Mouse (Mus musculus): Measurements from ENCODE around the gene Ptpn1. TPM values are rescaled to one million over a fixed set of nuclear protein-coding genes. Genes with fewer than 3 reads are reported as not detected.

Ptpn1 gene
- polyA plus RNA-seq, 1 experiment from 2014 or later: 102 TPM

- Histone ChIP-seq H3K9me3 (no peaks in the 10 kb centered on the region), H3K4me1 (replicated peaks) (0 out of 2 replicates have a peak, but pooled peaks cover 3% of the 10 kb centered on the region), H3K27ac (no peak overlapping the region), H3K27me3 (no peaks in the 10 kb centered on the region), H3K4me2 (replicated peaks) (no peak overlapping the region), H3K9ac (replicated peaks) (no peak overlapping the region), H3K36me3 (no peaks in the 10 kb centered on the region), H3K4me3 (replicated peaks) (no peak overlapping the region)
- 85% methylated on average over 11 of the region's 11 CpGs for WGBS
- no peak for ATAC-seq
Measured at GRCm38 (mm10) chr2:167903242-167903952, 28.5 kb upstream of the Ptpn1 start.

GRCm38 (mm10) chr2:167904621-167905367 is 27.1 kb upstream of the Ptpn1 start:
- no peak overlapping the region for H3K4me3 ChIP-seq (replicated peaks)
- H3K4me1 ChIP-seq (replicated peaks): 0 out of 2 replicates have a peak, but pooled peaks cover 3% of the 10 kb centered on the region
- WGBS: 89% methylated on average over 12 of the region's 12 CpGs
- H3K9ac ChIP-seq (replicated peaks): no peak overlapping the region
- no peaks in the 10 kb centered on the region for H3K9me3 ChIP-seq
- H3K36me3 ChIP-seq: no peaks in the 10 kb centered on the region
- no peak overlapping the region for H3K27ac ChIP-seq
- no peak overlapping the region for H3K4me2 ChIP-seq (replicated peaks)
- H3K27me3 ChIP-seq: no peaks in the 10 kb centered on the region
- no peak for ATAC-seq

- 52% methylated on average over 8 of the region's 8 CpGs for WGBS
- Histone ChIP-seq H3K9me3 (no peaks in the 10 kb centered on the region), H3K27me3 (no peaks in the 10 kb centered on the region), H3K36me3 (no peaks in the 10 kb centered on the region), H3K4me2 (replicated peaks) (no peak overlapping the region), H3K9ac (replicated peaks) (no peak overlapping the region), H3K4me1 (replicated peaks) (no peaks in the 10 kb centered on the region), H3K4me3 (replicated peaks) (no peak overlapping the region), H3K27ac (no peak overlapping the region)
- ATAC-seq: no peak
Measured at GRCm38 (mm10) chr2:167905561-167905960, 26.3 kb upstream of the Ptpn1 start.

DNA sequence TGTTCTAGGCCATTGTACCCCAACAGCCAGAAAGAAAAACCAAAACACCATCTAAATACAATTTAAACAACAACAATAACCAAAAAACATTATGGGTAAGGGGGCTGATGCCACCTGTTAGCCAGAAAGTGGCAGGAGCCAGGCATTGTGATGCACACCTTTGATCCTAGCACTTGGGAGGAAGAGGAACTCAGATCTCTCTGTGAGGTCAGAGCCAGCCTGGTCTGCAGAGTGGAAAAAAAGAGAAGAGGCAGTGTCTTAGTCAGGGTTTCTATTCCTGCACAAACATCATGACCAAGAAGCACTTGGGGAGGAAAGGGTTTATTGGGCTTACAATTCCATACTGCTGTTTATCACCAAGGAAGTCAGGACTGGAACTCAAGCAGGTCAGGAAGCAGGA is 25.1 kb upstream of the Ptpn1 start:
- H3K36me3 ChIP-seq: no peaks in the 10 kb centered on the region
- H3K27me3 ChIP-seq: no peaks in the 10 kb centered on the region
- H3K4me3 ChIP-seq (replicated peaks): no peak overlapping the region
- H3K9me3 ChIP-seq: no peaks in the 10 kb centered on the region
- H3K9ac ChIP-seq (replicated peaks): no peak overlapping the region
- no peak for ATAC-seq
- H3K27ac ChIP-seq: no peak overlapping the region
- no peaks in the 10 kb centered on the region for H3K4me1 ChIP-seq (replicated peaks)
- no peak overlapping the region for H3K4me2 ChIP-seq (replicated peaks)

- 79% methylated on average over 11 of the region's 11 CpGs for WGBS
- no peak overlapping the region for H3K4me3 ChIP-seq (replicated peaks)
- H3K4me2 ChIP-seq (replicated peaks): no peak overlapping the region
- H3K36me3 ChIP-seq: no peaks in the 10 kb centered on the region
- 0 out of 2 replicates have a peak, but pooled peaks cover 5% of the 10 kb centered on the region for H3K9me3 ChIP-seq
- no peak for ATAC-seq
- no peaks in the 10 kb centered on the region for H3K4me1 ChIP-seq (replicated peaks)
- H3K27ac ChIP-seq: no peak overlapping the region
- H3K27me3 ChIP-seq: no peaks in the 10 kb centered on the region
- no peak overlapping the region for H3K9ac ChIP-seq (replicated peaks)
Measured at GRCm38 (mm10) chr2:167909531-167910177, 22.2 kb upstream of the Ptpn1 start.

GRCm38 (mm10) chr2:167910178-167910540 is 21.7 kb upstream of the Ptpn1 start:
- 0 out of 2 replicates have a peak, but pooled peaks cover 5% of the 10 kb centered on the region for H3K9me3 ChIP-seq
- no peaks in the 10 kb centered on the region for H3K27me3 ChIP-seq
- H3K27ac ChIP-seq: no peak overlapping the region
- H3K4me1 ChIP-seq (replicated peaks): no peaks in the 10 kb centered on the region
- H3K36me3 ChIP-seq: no peaks in the 10 kb centered on the region
- 67% methylated on average over 3 of the region's 3 CpGs for WGBS
- no peak overlapping the region for H3K9ac ChIP-seq (replicated peaks)
- H3K4me3 ChIP-seq (replicated peaks): no peak overlapping the region
- H3K4me2 ChIP-seq (replicated peaks): no peak overlapping the region
- no peak for ATAC-seq

GRCm38 (mm10) chr2:167911511-167911910 is 20.3 kb upstream of the Ptpn1 start:
- no peak overlapping the region for H3K4me2 ChIP-seq (replicated peaks)
- H3K27ac ChIP-seq: no peak overlapping the region
- H3K9me3 ChIP-seq: 0 out of 2 replicates have a peak, but pooled peaks cover 5% of the 10 kb centered on the region
- H3K36me3 ChIP-seq: no peaks in the 10 kb centered on the region
- no peaks in the 10 kb centered on the region for H3K4me1 ChIP-seq (replicated peaks)
- WGBS: 92% methylated on average over 5 of the region's 5 CpGs
- no peaks in the 10 kb centered on the region for H3K27me3 ChIP-seq
- no peak for ATAC-seq
- H3K4me3 ChIP-seq (replicated peaks): no peak overlapping the region
- H3K9ac ChIP-seq (replicated peaks): no peak overlapping the region

DNA sequence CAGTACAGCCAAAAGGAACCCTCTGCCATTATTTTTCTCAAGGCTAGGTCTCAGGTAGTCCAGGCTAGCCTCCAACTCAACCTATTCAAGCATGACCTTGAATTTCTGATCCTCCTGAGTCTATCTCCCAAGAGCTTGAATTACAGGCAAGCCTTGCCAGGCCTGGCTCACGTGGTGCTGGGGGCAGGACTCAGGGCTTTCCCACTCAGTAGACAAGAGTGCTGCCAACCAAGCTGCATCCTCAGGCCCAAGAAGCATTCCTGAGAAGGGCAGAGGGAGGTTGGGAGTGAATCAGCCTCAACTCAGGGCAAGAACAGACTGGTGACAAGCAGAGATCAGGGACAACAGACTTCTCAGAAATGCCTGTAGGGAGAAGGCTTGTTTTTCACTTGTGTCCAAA is 12.8 kb upstream of the Ptpn1 start:
- Histone ChIP-seq H3K4me3 (replicated peaks) (no peak overlapping the region), H3K4me2 (replicated peaks) (no peak overlapping the region), H3K9ac (replicated peaks) (no peak overlapping the region), H3K36me3 (no peaks in the 10 kb centered on the region), H3K27ac (no peak overlapping the region), H3K9me3 (no peaks in the 10 kb centered on the region), H3K27me3 (no peaks in the 10 kb centered on the region), H3K4me1 (replicated peaks) (no peaks in the 10 kb centered on the region)
- WGBS: 71% methylated on average over 1 of the region's 1 CpGs
- ATAC-seq: no peak

DNA sequence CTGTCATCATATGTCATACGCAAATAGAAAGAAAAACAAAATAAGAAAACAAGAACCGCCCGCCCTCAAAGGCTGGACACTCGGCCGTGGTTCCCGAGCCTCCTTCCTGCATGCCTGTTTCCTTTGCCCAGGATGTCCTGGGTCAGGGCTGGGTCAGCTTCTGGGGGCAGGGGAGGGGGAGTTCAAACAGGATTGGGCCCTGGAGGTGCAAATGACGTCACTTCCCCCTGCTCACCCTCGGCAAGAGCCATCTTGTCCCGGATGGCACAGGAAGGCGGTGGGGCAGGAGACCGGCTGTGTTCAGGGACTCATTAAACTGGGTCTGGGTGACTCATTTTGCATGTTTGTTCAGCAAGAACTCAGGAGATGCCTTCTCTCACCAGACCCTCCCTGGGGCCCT is 11.8 kb upstream of the Ptpn1 start:
- 80% methylated on average over 11 of the region's 11 CpGs for WGBS
- no peaks in the 10 kb centered on the region for H3K9me3 ChIP-seq
- H3K27me3 ChIP-seq: no peaks in the 10 kb centered on the region
- H3K36me3 ChIP-seq: no peaks in the 10 kb centered on the region
- H3K4me1 ChIP-seq (replicated peaks): peaks cover 6% of the 10 kb centered on the region; the same call in 1 of the 2 replicates
- no peak overlapping the region for H3K9ac ChIP-seq (replicated peaks)
- H3K4me2 ChIP-seq (replicated peaks): no peak overlapping the region
- ATAC-seq: no peak
- no peak overlapping the region for H3K27ac ChIP-seq
- no peak overlapping the region for H3K4me3 ChIP-seq (replicated peaks)

DNA sequence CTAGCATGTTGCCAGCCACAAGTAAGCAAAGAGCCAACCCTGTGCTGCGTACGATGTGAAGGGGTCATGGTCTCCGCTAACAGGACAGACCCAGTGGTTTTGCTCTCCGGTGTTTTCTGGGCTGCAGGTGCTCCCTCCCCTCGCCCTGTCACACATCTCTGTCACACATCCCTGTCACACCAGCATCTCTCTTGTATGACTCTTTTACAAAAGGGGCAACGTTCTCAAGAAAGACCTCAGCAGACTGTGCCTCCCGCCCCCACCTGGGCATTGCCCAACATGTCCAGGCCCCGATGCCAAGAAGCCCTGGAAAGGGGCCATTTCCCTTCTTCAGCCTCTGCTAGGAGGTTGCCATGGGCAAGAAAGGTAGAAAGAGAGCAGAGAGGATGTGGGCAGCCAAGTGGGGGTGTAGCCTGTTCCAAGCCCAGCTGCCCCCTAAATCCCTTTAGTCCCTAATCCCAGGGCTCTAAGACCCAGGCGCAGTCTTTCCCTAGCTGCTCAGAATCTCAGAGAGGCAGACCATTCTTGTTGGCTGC is 10.8 kb upstream of the Ptpn1 start:
- Histone ChIP-seq H3K9ac (replicated peaks) (no peak overlapping the region), H3K27me3 (no peaks in the 10 kb centered on the region), H3K36me3 (no peaks in the 10 kb centered on the region), H3K4me3 (replicated peaks) (no peak overlapping the region), H3K27ac (no peak overlapping the region), H3K4me2 (replicated peaks) (no peak overlapping the region), H3K9me3 (no peaks in the 10 kb centered on the region), H3K4me1 (replicated peaks) (peaks cover 9% of the 10 kb centered on the region; the same call in 1 of the 2 replicates)
- no peak for ATAC-seq
- 84% methylated on average over 9 of the region's 9 CpGs for WGBS

- WGBS: 84% methylated on average over 8 of the region's 8 CpGs
- ATAC-seq: no peak
Measured at GRCm38 (mm10) chr2:167921823-167922222, 10.0 kb upstream of the Ptpn1 start.

DNA sequence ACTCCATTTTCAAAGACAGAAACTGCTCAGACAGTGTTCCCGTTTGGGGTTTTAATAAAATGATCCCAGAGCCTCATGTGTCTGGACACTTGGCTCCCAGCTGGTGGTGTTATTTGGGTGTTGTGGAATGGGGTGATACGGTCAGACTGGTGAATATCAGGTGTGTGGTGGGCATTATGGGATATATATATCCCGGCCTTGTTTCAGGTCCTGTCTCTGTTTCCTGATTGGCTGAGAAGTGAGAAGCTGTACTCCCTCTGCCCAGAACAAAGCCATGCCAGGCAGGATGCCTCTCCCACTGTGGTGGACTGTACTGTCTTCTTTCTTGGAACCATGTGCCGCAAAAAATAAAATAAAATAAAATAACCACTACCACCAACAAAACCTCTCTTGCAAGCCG is 7.8 kb upstream of the Ptpn1 start:
- Histone ChIP-seq H3K27me3 (no peaks in the 10 kb centered on the region), H3K4me2 (replicated peaks) (no peak overlapping the region), H3K36me3 (no peaks in the 10 kb centered on the region), H3K4me1 (replicated peaks) (peaks cover 9% of the 10 kb centered on the region; the same call in 1 of the 2 replicates), H3K9ac (replicated peaks) (no peak overlapping the region), H3K4me3 (replicated peaks) (no peak overlapping the region), H3K9me3 (no peaks in the 10 kb centered on the region), H3K27ac (no peak overlapping the region)
- ATAC-seq: no peak
- 92% methylated on average over 5 of the region's 5 CpGs for WGBS

More at GRCm38 (mm10) chr2:167921823-167922222, 10.0 kb upstream of the Ptpn1 start:
- no peak overlapping the region for H3K27ac ChIP-seq
- no peak overlapping the region for H3K9ac ChIP-seq (replicated peaks)
- H3K4me1 ChIP-seq (replicated peaks): peaks cover 9% of the 10 kb centered on the region; the same call in 1 of the 2 replicates
- no peak overlapping the region for H3K4me2 ChIP-seq (replicated peaks)
- no peaks in the 10 kb centered on the region for H3K36me3 ChIP-seq
- H3K27me3 ChIP-seq: no peaks in the 10 kb centered on the region
- no peaks in the 10 kb centered on the region for H3K9me3 ChIP-seq
- no peak overlapping the region for H3K4me3 ChIP-seq (replicated peaks)
